Mouse (Mus musculus) erythroblast, embryonic 14.5 days (primary cell): Measurements from ENCODE around the gene Letmd1.
A peak's percentile ranks its signal among the peaks of the same experiment; 100 is the strongest.

Experiments used
- GATA1 ChIP-seq: IDR thresholded peaks from 2 replicates; pipeline ENCODE4 v1.6.1; 2012; ENCODE audit warnings: low read length, inconsistent platforms, mixed read lengths
- TAL1 ChIP-seq: IDR thresholded peaks from 3 replicates; pipeline ENCODE4 v1.6.1; 2012; ENCODE audit warnings: low read length, inconsistent platforms, mixed read lengths

GRCm38 (mm10) chr15:100419901-100420745 is 48.7 kb upstream of the Letmd1 start:
- TF ChIP-seq GATA1: peak; percentile 89
- TF ChIP-seq TAL1: peak; percentile 86
